Mouse (Mus musculus) CH12.LX (cell line): ENCODE measurements around the gene Rasgrp2. TPM values are rescaled to one million over a fixed set of nuclear protein-coding genes. Genes with fewer than 3 reads are reported as not detected.

Experiments used
- DNase-seq: peaks from one replicate; pipeline ENCODE4 v3.0.0-alpha.2; 2013; ENCODE audit errors: extremely low read depth
- H3K27ac ChIP-seq: 2 replicates; pipeline ENCODE4 v1.5.1; 2012; ENCODE audit warnings: low read depth, mild to moderate bottlenecking, control low read depth, moderate library complexity; ENCODE audit not compliant: insufficient read depth
- H3K27me3 ChIP-seq: replicated peaks from 2 replicates; pipeline ENCODE3; 2012; ENCODE audit warnings: inconsistent platforms
- H3K36me3 ChIP-seq, 2 experiments: replicated peaks in 1 of 2; 2 replicates each; pipeline versions ENCODE3 to v1.6.1; 2012; ENCODE audit warnings: inconsistent platforms in 1 of 2, low read length in 1 of 2, mild to moderate bottlenecking in 1 of 2, mixed read lengths in 1 of 2, moderate library complexity in 1 of 2; ENCODE audit not compliant: control insufficient read depth in 1 of 2, insufficient read depth in 1 of 2
- H3K4me1 ChIP-seq, 2 experiments: 2 replicates each; pipeline ENCODE4 v1.6.1; 2012; ENCODE audit warnings: inconsistent platforms in 1 of 2, moderate library complexity in 1 of 2; ENCODE audit not compliant: insufficient read depth in 2 of 2, control insufficient read depth in 1 of 2
- H3K4me2 ChIP-seq: 2 replicates; pipeline ENCODE4 v1.6.1; 2012; ENCODE audit warnings: low read depth, mild to moderate bottlenecking, control low read depth; ENCODE audit not compliant: poor library complexity, insufficient read depth, severe bottlenecking
- H3K4me3 ChIP-seq, 3 experiments: fragments of 150-350 bp in 1 of 3; sonication (generic) in 1 of 3; replicated peaks in 1 of 3; 2 replicates each; pipeline versions ENCODE3 to v1.5.1; 2011 to 2012; ENCODE audit warnings: low read depth in 2 of 3, low read length in 2 of 3, mild to moderate bottlenecking in 2 of 3, moderate library complexity in 2 of 3, control low read depth in 1 of 3, improper control_type of control experiment in 1 of 3, inconsistent platforms in 1 of 3, mixed read lengths in 1 of 3; ENCODE audit not compliant: poor library complexity in 1 of 3
- H3K79me2 ChIP-seq: replicated peaks from 2 replicates; pipeline ENCODE4 v1.6.1; 2012; ENCODE audit warnings: mild to moderate bottlenecking, moderate library complexity; ENCODE audit not compliant: control insufficient read depth, poor library complexity, insufficient read depth, severe bottlenecking; ENCODE audit errors: extremely low read depth
- H3K9ac ChIP-seq: 2 replicates; pipeline ENCODE4 v1.6.1; 2012; ENCODE audit warnings: low read depth, mild to moderate bottlenecking, control low read depth, moderate library complexity; ENCODE audit not compliant: insufficient read depth
- H3K9me3 ChIP-seq: replicated peaks from 2 replicates; pipeline ENCODE3; 2012; ENCODE audit warnings: low read length, inconsistent platforms, mixed read lengths
- CHD1 ChIP-seq: IDR thresholded peaks from 2 replicates; pipeline ENCODE4 v1.6.1; 2012; ENCODE audit warnings: low read depth, low read length, improper control_type of control experiment, inconsistent platforms
- CTCF ChIP-seq, 2 experiments: IDR thresholded peaks in 1 of 2; conservative IDR thresholded peaks in 1 of 2; 2 replicates each; pipeline ENCODE4 v1.5.1; 2011 to 2012; ENCODE audit warnings: low read depth in 2 of 2, low read length in 2 of 2, improper control_type of control experiment in 1 of 2, inconsistent platforms in 1 of 2, mild to moderate bottlenecking in 1 of 2, moderate library complexity in 1 of 2
- ELF1 ChIP-seq: IDR thresholded peaks from 2 replicates; pipeline ENCODE4 v1.6.1; 2014; ENCODE audit warnings: low read depth, mild to moderate bottlenecking, inconsistent platforms, low read length, improper control_type of control experiment
- GABPA ChIP-seq: IDR thresholded peaks from 2 replicates; pipeline ENCODE4 v1.6.1; 2012; ENCODE audit warnings: low read depth, low read length, improper control_type of control experiment, inconsistent platforms; ENCODE audit not compliant: insufficient replicate concordance
- IRF4 ChIP-seq: IDR thresholded peaks from 2 replicates; pipeline ENCODE4 v1.6.1; 2014; ENCODE audit warnings: low read depth, mild to moderate bottlenecking, inconsistent platforms, low read length, improper control_type of control experiment
- JUN ChIP-seq: IDR thresholded peaks from 2 replicates; pipeline ENCODE4 v1.6.1; 2011; ENCODE audit warnings: low read depth, mild to moderate bottlenecking, low read length, improper control_type of control experiment, moderate library complexity; ENCODE audit not compliant: insufficient read depth
- MAX ChIP-seq: IDR thresholded peaks from 2 replicates; pipeline ENCODE4 v1.6.1; 2011; ENCODE audit warnings: low read length, improper control_type of control experiment
- MAZ ChIP-seq: IDR thresholded peaks from 2 replicates; pipeline ENCODE4 v1.6.1; 2012; ENCODE audit warnings: low read depth, mild to moderate bottlenecking, inconsistent platforms, low read length, improper control_type of control experiment, moderate library complexity
- MXI1 ChIP-seq: IDR thresholded peaks from 2 replicates; pipeline ENCODE4 v1.6.1; 2011; ENCODE audit warnings: mild to moderate bottlenecking, low read depth, low read length, improper control_type of control experiment
- MYC ChIP-seq: IDR thresholded peaks from 2 replicates; pipeline ENCODE4 v1.6.1; 2011; ENCODE audit warnings: low read depth, mild to moderate bottlenecking, improper control_type of control experiment, low read length
- NRF1 ChIP-seq: IDR thresholded peaks from 2 replicates; pipeline ENCODE4 v1.6.1; 2014; ENCODE audit warnings: low read depth, mild to moderate bottlenecking, inconsistent platforms, low read length, improper control_type of control experiment, moderate library complexity
- POLR2A ChIP-seq: IDR thresholded peaks from 2 replicates; pipeline ENCODE4 v1.6.1; 2011; ENCODE audit warnings: low read depth, mild to moderate bottlenecking, improper control_type of control experiment, low read length
- RCOR1 ChIP-seq: conservative IDR thresholded peaks from 2 replicates; pipeline ENCODE4 v1.6.1; 2012; ENCODE audit warnings: low read depth, mild to moderate bottlenecking, inconsistent platforms, low read length, improper control_type of control experiment
- SIN3A ChIP-seq: IDR thresholded peaks from 2 replicates; pipeline ENCODE4 v1.6.1; 2012; ENCODE audit warnings: low read length, improper control_type of control experiment, inconsistent platforms
- TCF12 ChIP-seq: IDR thresholded peaks from 2 replicates; pipeline ENCODE4 v1.6.1; 2014; ENCODE audit warnings: low read depth, mild to moderate bottlenecking, inconsistent platforms, low read length, improper control_type of control experiment
- UBTF ChIP-seq: IDR thresholded peaks from 2 replicates; pipeline ENCODE4 v1.6.1; 2012; ENCODE audit warnings: low read depth, mild to moderate bottlenecking, inconsistent platforms, low read length, improper control_type of control experiment, moderate library complexity
- ZC3H11A ChIP-seq: IDR thresholded peaks from 2 replicates; pipeline ENCODE4 v1.6.1; 2012; ENCODE audit warnings: low read depth, mild to moderate bottlenecking, inconsistent platforms, low read length, improper control_type of control experiment
- ZNF384 ChIP-seq: IDR thresholded peaks from 2 replicates; pipeline ENCODE4 v1.6.1; 2012; ENCODE audit warnings: low read depth, low read length, improper control_type of control experiment, inconsistent platforms
- dilution Hi-C: fragments of 300-500 bp; cut with MboI; formaldehyde crosslinking; loops from 2 replicates; pipeline ENCODE4 v1.14.3; 2020; ENCODE audit warnings: low sequenced_read_pairs; ENCODE audit not compliant: extremely low pct_unique_long_range_greater_than_20kb, extremely low pct_ligation_motif_present
- in situ Hi-C: fragments of 300-500 bp; cut with MboI; formaldehyde crosslinking; loops from 3 replicates; pipeline ENCODE4 v1.14.3; 2019; ENCODE audit warnings: low sequenced_read_pairs, low pct_ligation_motif_present, low pct_unique_long_range_greater_than_20kb, mixed read lengths
- polyA plus RNA-seq: library from polyadenylated mRNA; unstranded; fragments of >175 nt; gene quantifications from 2 replicates; pipeline ENCODE4 v1.2.1, GENCODE M21; 2012; ENCODE audit warnings: low read depth; ENCODE audit not compliant: insufficient read length
- total RNA-seq, 2 experiments: library from RNA; depleted of rRNA; stranded (reverse); fragments of 300-350 nt in 1 of 2; fragments of >200 nt in 1 of 2; gene quantifications; 2 replicates each; pipeline ENCODE4 v1.2.3; 2012 to 2014

Gene Rasgrp2
- total and polyA plus RNA-seq, 3 experiments, result 9.3 to 26.0 (median 16.9) TPM

DNA sequence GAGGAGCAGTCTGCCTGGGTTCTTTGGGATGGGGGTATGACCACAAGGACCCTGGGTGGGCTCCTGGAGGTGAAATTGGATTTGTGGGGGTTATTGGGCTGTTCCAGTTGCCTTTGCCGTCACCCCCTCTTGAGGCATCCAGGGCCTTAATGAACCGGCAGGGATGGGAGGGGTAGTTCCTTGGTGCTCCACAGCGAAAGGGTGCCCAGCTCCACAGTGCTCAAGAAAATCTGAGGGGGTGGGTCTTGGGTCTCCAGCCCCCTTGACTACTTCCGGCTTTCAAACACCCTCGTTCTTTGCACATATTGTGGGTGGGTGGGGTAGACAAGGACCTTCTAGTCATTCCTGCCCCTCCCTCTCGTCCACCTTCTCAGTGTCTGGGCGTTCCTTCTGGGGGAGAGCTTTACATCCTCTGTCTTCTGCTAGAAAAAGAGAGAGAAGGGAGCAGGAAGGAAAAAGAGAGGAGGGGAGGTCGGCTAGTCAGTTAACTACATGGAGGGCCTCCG is 20.7 kb downstream of the Rasgrp2 start:
- no peak for TF ChIP-seq ELF1
- TF ChIP-seq ZNF384, result no peak
- TF ChIP-seq MAZ, result no peak
- no peak for TF ChIP-seq UBTF
- Histone ChIP-seq H3K4me2 (no peak overlapping the region), H3K27me3 (peaks cover 57% of the 10 kb centered on the region), H3K27ac (no peak overlapping the region), H3K4me1 (peaks cover 4 to 17% of the 10 kb centered on the region in 2 experiments; a peak in 3 of 4 replicates), H3K9ac (no peak overlapping the region), H3K79me2 (no peaks in the 10 kb centered on the region), H3K4me3 (no peak overlapping the region), H3K9me3 (no peaks in the 10 kb centered on the region), H3K36me3 (peaks cover 0 to 2% of the 10 kb centered on the region in 2 experiments)
- DNase-seq, result no peak
- in situ Hi-C loops, result no loop called here
- dilution Hi-C loops, result no loop called here

DNA sequence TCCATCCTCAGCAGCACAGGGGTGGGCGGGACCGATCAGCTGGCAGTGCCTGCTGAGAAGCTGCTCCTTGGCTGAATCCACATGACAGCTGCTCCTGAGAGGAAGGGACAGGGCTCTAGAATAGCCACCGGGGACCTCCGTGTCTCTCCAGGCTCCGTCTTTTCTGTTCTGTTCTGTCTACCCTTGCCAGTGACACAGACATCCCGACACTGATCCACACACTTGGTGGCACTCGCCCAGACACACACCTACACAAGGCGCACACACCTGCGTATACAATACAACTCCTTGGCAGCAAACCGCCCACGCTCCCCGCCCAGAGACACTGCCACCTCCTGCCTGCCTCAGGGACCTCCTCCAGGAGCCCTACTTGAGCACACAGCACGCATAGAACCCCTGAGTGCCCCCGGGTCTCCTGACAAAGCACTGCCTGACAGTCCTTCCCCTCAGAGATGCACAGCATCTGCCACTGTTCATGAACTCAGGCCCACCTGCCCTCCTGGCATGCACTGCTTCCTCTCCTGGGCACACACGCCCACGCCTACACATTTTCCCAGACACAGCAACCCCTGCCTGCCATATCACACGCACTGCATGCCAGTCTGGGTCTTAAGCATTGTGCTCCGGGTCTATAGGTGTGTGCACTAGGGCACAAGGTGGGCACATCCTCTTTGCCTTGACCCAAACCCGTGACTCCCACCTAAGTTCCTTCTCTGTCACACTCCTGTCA is 21.5 kb downstream of the Rasgrp2 start:
- H3K4me3 ChIP-seq, result no peak overlapping the region
- dilution Hi-C loops, result no loop called here
- H3K4me2 ChIP-seq, result no peak overlapping the region
- H3K9ac ChIP-seq, result no peak overlapping the region
- H3K27me3 ChIP-seq, result peaks cover 60% of the 10 kb centered on the region
- peaks cover 4 to 23% of the 10 kb centered on the region in 2 experiments; a peak in 3 of 4 replicates for H3K4me1 ChIP-seq
- TF ChIP-seq MXI1 (no peak), CTCF (conservative IDR thresholded peaks at IDR 0.05 in 1 of 2, IDR thresholded peaks at IDR 0.05 in 1 of 2; ENCODE audit: low read depth in 2 of 2, low read length in 2 of 2) (no peak), SIN3A (no peak), JUN (no peak), POLR2A (no peak), MYC (no peak), MAX (no peak), TCF12 (no peak), GABPA (no peak), RCOR1 (no peak), ZC3H11A (no peak), IRF4 (no peak), MAZ (no peak), NRF1 (no peak), CHD1 (no peak)
- no peaks in the 10 kb centered on the region for H3K36me3 ChIP-seq
- no peak for DNase-seq
- in situ Hi-C loops, result no loop called here
- H3K79me2 ChIP-seq, result no peaks in the 10 kb centered on the region
- no peak overlapping the region for H3K27ac ChIP-seq
- no peaks in the 10 kb centered on the region for H3K9me3 ChIP-seq
